Mouse (Mus musculus) heart, adult 2 months (tissue): Measurements from ENCODE around the gene Pmpca. TPM values are rescaled to one million over a fixed set of nuclear protein-coding genes. Genes with fewer than 3 reads are reported as not detected.
A peak's percentile ranks its signal among the peaks of the same experiment; 100 is the strongest.

ENCODE experiments used
- DNase-seq, 2 experiments: peaks; one replicate each; pipeline ENCODE4 v3.0.0; 2021
- H3K27ac ChIP-seq: fragments of 200-600 bp; 2 replicates; pipeline ENCODE4 v1.8.1; 2022
- H3K27me3 ChIP-seq: fragments of 200-500 bp; 2 replicates; pipeline ENCODE4 v1.6.1; 2012; ENCODE audit warnings: mild to moderate bottlenecking, low read length, inconsistent platforms, mixed read lengths; ENCODE audit not compliant: control insufficient read depth, insufficient read depth
- H3K36me3 ChIP-seq: fragments of 200-500 bp; 2 replicates; pipeline ENCODE4 v1.6.1; 2012; ENCODE audit warnings: low read length, inconsistent platforms; ENCODE audit not compliant: control insufficient read depth, insufficient read depth
- H3K4me1 ChIP-seq: fragments of 200-500 bp; 2 replicates; pipeline ENCODE4 v1.6.1; 2011; ENCODE audit warnings: low read length; ENCODE audit not compliant: control insufficient read depth, insufficient read depth
- H3K4me3 ChIP-seq: fragments of 200-600 bp; 2 replicates; pipeline ENCODE4 v1.8.1; 2022
- H3K79me2 ChIP-seq: fragments of 200-500 bp; replicated peaks from 2 replicates; pipeline ENCODE4 v1.6.1; 2012; ENCODE audit warnings: mild to moderate bottlenecking, inconsistent platforms, low read length, moderate library complexity, mixed read lengths; ENCODE audit not compliant: control insufficient read depth, insufficient read depth
- H3K9ac ChIP-seq: fragments of 200-500 bp; 2 replicates; pipeline ENCODE4 v1.6.1; 2012; ENCODE audit warnings: low read depth, mild to moderate bottlenecking, control low read depth, inconsistent platforms, low read length, mixed read lengths
- CTCF ChIP-seq: fragments of 200-600 bp; IDR thresholded peaks from 2 replicates; pipeline ENCODE4 v1.8.1; 2022; ENCODE audit warnings: antibody characterized with exemption, mild to moderate bottlenecking, moderate library complexity
- EP300 ChIP-seq: fragments of 200-500 bp; IDR thresholded peaks from 2 replicates; pipeline ENCODE4 v1.6.1; 2011; ENCODE audit warnings: low read depth, low read length, control low read depth; ENCODE audit not compliant: insufficient read depth
- POLR2A ChIP-seq: fragments of 200-500 bp; IDR thresholded peaks from 2 replicates; pipeline ENCODE4 v1.6.1; 2011; ENCODE audit warnings: mild to moderate bottlenecking, low read depth, low read length, control low read depth; ENCODE audit not compliant: insufficient read depth
- WGBS: fragments of 180-500 bp; shearing (Covaris S2); methylation state at CpG from one replicate; pipeline ENCODE4 v1.1.7; 2018; 5-methylcytosine and 5-hydroxymethylcytosine counted together
- intact Hi-C: fragments of 180-260 bp; cut with DNase I; formaldehyde crosslinking; loops from one replicate; pipeline ENCODE4 v1.15.1; 2025
- polyA plus RNA-seq: library from polyadenylated mRNA; depleted of rRNA; stranded (reverse); fragments of >200 nt; gene quantifications from 2 replicates; pipeline ENCODE4 v1.2.3, GENCODE M21; 2012; rRNA removed
- total RNA-seq, 2 experiments: library from RNA; stranded (reverse); gene quantifications; 2 replicates each; pipeline ENCODE4 v1.2.3; 2021

Gene Pmpca
- total and polyA plus RNA-seq, 3 experiments: 69.1 to 160 (median 139) TPM

DNA sequence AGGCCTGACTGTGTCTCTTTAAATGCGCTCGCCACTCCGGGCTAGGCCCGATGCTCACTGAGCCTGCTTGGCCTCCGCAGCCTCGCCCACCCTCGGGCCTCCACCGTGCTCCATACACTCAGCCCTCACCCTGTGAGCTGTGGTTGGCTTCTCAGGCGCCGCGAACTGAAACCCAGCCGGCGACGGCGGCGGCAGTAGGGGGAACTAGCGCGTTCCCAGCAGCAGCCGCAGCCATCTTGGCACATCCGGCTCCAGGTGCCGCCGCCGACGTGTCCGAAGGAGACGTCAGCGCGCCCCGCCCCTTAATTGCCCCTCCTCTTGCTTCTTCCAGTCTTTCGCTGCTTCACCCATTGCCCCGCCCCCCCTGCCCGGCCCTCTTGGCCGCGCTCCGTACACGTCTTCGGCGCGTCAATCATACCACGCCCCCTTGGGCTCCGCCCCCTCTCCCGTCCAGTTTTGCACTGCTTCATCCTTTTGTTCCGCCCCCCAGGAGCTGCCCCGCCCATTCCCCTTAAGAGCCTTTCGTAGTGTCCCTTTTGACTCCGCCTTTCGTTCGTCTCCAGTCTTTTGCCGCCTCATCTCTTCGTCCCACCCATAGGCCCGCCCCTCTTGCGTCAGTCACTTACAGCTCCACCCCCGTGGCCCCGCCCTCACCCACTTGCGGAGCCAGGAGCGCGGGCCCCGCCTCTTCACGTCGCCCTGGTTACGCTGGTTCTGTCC, 56.0 kb downstream of the Pmpca start, which contains the start of gene Sec16a:
Sec16a (minus strand) TSS at position 271 of the 720 bp plus-strand sequence.
- peak; percentile 99 to 100 for DNase-seq
- no peaks in the 10 kb centered on the region for H3K27me3 ChIP-seq
- TF ChIP-seq CTCF (peak; percentile 31), POLR2A (peak; percentile 86), EP300 (0 out of 2 replicates have a peak, but pooled peaks have one; percentile 38)
- H3K4me1 ChIP-seq: peaks cover 12% of the 10 kb centered on the region
- H3K79me2 ChIP-seq: no peaks in the 10 kb centered on the region; the same call in 1 of the 2 replicates
- H3K27ac ChIP-seq: peak within 1 kb of the TSS; percentile 92
- peak within 1 kb of the TSS; percentile 93 for H3K9ac ChIP-seq
- WGBS: 1% methylated on average over 57 of the region's 61 CpGs
- peak within 1 kb of the TSS; percentile 91 for H3K4me3 ChIP-seq
- intact Hi-C loops: loop anchor here (2.0 to 10.0 kb wide), 5 partner anchors 36 to 460 kb away; partner anchors contain the start of genes Inpp5e and Surf6
- H3K36me3 ChIP-seq: peaks cover 3% of the 10 kb centered on the region; the same call in 1 of the 2 replicates

DNA sequence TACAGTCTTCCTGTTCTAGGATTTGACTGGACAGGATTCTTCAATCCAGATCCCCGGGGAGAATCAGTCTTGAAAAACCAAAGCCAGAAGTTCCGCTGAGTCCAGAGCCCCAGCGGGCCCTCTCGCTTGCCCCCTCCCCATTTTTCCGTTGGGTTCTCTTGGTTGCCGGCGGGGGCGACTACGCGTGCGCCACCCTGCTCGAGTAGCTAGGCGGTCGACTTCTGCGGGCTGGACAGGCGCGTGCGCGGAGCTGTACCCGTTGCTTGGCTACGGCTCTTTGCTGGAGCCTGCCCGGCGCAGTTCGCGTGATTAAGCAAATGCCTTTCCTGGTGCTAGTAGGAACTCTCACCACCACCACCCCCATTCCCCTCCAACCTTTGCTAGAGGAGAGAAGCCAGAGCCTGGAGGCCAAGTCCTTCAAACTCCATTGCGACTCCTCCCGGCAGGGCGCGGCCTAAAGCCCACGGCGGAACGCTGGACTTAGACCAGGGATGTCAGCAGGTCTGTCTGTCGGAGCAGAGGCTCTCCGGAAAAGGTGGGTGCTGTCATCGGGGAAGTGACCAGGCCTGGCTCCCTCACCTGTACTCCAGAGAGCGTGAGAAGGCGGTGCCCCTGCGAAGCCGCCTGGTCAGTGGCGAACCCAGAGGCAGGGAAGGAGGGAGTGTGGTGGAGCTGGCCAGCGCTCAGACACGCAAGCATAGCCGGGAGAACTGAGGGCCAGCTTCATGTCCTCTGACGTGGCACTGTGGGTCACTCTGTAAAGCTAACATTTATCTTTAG, 56.7 kb downstream of the Pmpca start:
- Histone ChIP-seq H3K79me2 (no peaks in the 10 kb centered on the region; the same call in 1 of the 2 replicates), H3K4me3 (peak overlapping the region; percentile 81), H3K27ac (peak overlapping the region; percentile 91), H3K27me3 (no peaks in the 10 kb centered on the region), H3K9ac (peak overlapping the region; percentile 75), H3K36me3 (peaks cover 3% of the 10 kb centered on the region; the same call in 1 of the 2 replicates), H3K4me1 (peaks cover 12% of the 10 kb centered on the region)
- intact Hi-C loops: loop anchor here (2.0 to 10.0 kb wide), 5 partner anchors 37 to 459 kb away; partner anchors contain the start of genes Inpp5e and Surf6
- peak in 1 of 2 experiments; percentile 96 for DNase-seq
- no peak; the same call in 1 of the 2 replicates for TF ChIP-seq CTCF
- TF ChIP-seq POLR2A: no peak; the same call in 1 of the 2 replicates
- TF ChIP-seq EP300: peak; percentile 43; the same call in 1 of the 2 replicates
- WGBS: under 1% methylated on average over 44 of the region's 44 CpGs

DNA sequence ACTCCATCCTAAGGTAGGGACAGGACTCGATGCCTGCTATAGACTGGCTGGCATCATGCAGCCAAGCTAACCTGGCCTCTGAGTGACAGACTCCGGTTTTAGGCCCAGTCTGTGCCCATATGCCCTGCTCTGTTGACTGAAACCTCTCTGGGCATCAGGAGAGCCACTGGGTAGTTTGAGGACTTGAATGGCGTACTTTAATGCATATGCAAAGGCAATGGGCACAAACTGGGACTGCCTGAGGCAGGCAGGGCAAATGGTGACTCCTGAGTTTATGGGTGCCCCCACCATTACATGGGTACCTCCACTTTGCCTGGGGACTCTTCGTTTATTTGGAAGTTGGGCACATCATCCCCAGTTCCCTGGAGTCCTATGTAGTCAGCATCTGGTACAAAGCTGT, 57.5 kb downstream of the Pmpca start:
- intact Hi-C loops: loop anchor here (5.0 to 10.0 kb wide), 3 partner anchors 56 to 458 kb away; partner anchors contain the start of gene Surf6
- Histone ChIP-seq H3K36me3 (no peaks in the 10 kb centered on the region), H3K4me3 (peak overlapping the region; percentile 81), H3K9ac (peak overlapping the region; percentile 54), H3K27me3 (no peaks in the 10 kb centered on the region), H3K79me2 (no peaks in the 10 kb centered on the region), H3K4me1 (peaks cover 10% of the 10 kb centered on the region), H3K27ac (peak overlapping the region; percentile 91)
- DNase-seq: no peak
- no peak for TF ChIP-seq POLR2A
- no peak for TF ChIP-seq CTCF
- no peak for TF ChIP-seq EP300
- WGBS: 57% methylated on average over 4 of the region's 4 CpGs

Other genes with a start within 250 kb of the Pmpca start
- not detected for gene Lhx3, start 181.1 kb upstream of the Pmpca start, total RNA-seq
- gene Lhx3, start 181.1 kb upstream of the Pmpca start, polyA plus RNA-seq: not detected in 2 replicates
- gene Qsox2, start 151.8 kb upstream of the Pmpca start, total RNA-seq: 10 to 100 TPM; 17.3 to 22.2 TPM
- gene Qsox2, start 151.8 kb upstream of the Pmpca start, polyA plus RNA-seq: 11.1 and 18.1 TPM in 2 replicates
- gene Ccdc187, start 94.8 kb upstream of the Pmpca start, total RNA-seq: under 1 TPM; 0.09 to 0.13 TPM
- 0.09 and 0.37 TPM in 2 replicates for gene Ccdc187, start 94.8 kb upstream of the Pmpca start, polyA plus RNA-seq
- gene Gpsm1, start 73.8 kb upstream of the Pmpca start, total RNA-seq: 100 to 1,000 TPM; 169 to 249 TPM
- 301 and 369 TPM in 2 replicates for gene Gpsm1, start 73.8 kb upstream of the Pmpca start, polyA plus RNA-seq
- gene Dnlz, start 37.2 kb upstream of the Pmpca start, total RNA-seq: 10 to 100 TPM; 23.2 to 25.9 TPM
- gene Dnlz, start 37.2 kb upstream of the Pmpca start, polyA plus RNA-seq: 22.6 and 22.7 TPM in 2 replicates
- 1 to 10 TPM; 1.0 to 1.2 TPM for gene Card9, start 28.4 kb upstream of the Pmpca start, total RNA-seq
- 2.3 and 4.1 TPM in 2 replicates for gene Card9, start 28.4 kb upstream of the Pmpca start, polyA plus RNA-seq
- 1 to 10 TPM; 7.2 to 9.5 TPM for gene Snapc4, start 8.7 kb upstream of the Pmpca start, total RNA-seq
- 20.4 and 24.3 TPM in 2 replicates for gene Snapc4, start 8.7 kb upstream of the Pmpca start, polyA plus RNA-seq
- 10 to 100 TPM; 40.5 to 46.9 TPM for gene Entr1, start within 50 bp of the Pmpca start, total RNA-seq
- gene Entr1, start within 50 bp of the Pmpca start, polyA plus RNA-seq: 59.7 and 85.6 TPM in 2 replicates
- gene Inpp5e, start 19.9 kb downstream of the Pmpca start, total RNA-seq: 10 to 100 TPM; 15.8 to 16.3 TPM
- gene Inpp5e, start 19.9 kb downstream of the Pmpca start, polyA plus RNA-seq: 22.1 and 23.6 TPM in 2 replicates
- gene Sec16a, start 55.9 kb downstream of the Pmpca start, total RNA-seq: 10 to 100 TPM; 36.3 to 40.4 TPM
- gene Sec16a, start 55.9 kb downstream of the Pmpca start, polyA plus RNA-seq: 37.5 and 50.1 TPM in 2 replicates
- gene Notch1, start 127.3 kb downstream of the Pmpca start, total RNA-seq: 10 to 100 TPM; 31.6 to 32.4 TPM
- gene Notch1, start 127.3 kb downstream of the Pmpca start, polyA plus RNA-seq: 22.0 and 23.2 TPM in 2 replicates
- gene Egfl7, start 190.7 kb downstream of the Pmpca start, total RNA-seq: 100 to 1,000 TPM; 102 to 111 TPM
- gene Egfl7, start 190.7 kb downstream of the Pmpca start, polyA plus RNA-seq: 499 and 610 TPM in 2 replicates
- not detected for gene Gm20532, start 197.3 kb downstream of the Pmpca start, total RNA-seq
- gene Gm20532, start 197.3 kb downstream of the Pmpca start, polyA plus RNA-seq: not detected in 2 replicates
- gene Agpat2, start 215.1 kb downstream of the Pmpca start, total RNA-seq: 10 to 100 TPM; 52.8 to 59.2 TPM
- 117 and 142 TPM in 2 replicates for gene Agpat2, start 215.1 kb downstream of the Pmpca start, polyA plus RNA-seq
- gene Fam69b, start 239.1 kb downstream of the Pmpca start, total RNA-seq: 10 to 100 TPM; 20.0 to 21.1 TPM
- gene Fam69b, start 239.1 kb downstream of the Pmpca start, polyA plus RNA-seq: 45.7 and 47.6 TPM in 2 replicates